Mouse (Mus musculus): ENCODE measurements at regions not wholly inside any gene's neighbourhood (a gene's known extent, or its start where the extent isn't known, plus 50 kb on each side); places are given as distances from the start of the nearest gene placed in this dataset.

GRCm38 (mm10) chr4:142464066-142464465, 224.9 kb upstream of the Kazn start:
- DNase-seq (ENCODE audit: low spot score) = no peak

GRCm38 (mm10) chr4:142460468-142461086, 221.4 kb upstream of the Kazn start:
- DNase-seq (ENCODE audit: low spot score) = no peak

GRCm38 (mm10) chr4:142452614-142453013, 213.4 kb upstream of the Kazn start:
- DNase-seq (ENCODE audit: low spot score) = no peak

GRCm38 (mm10) chr4:142450884-142451283, 211.7 kb upstream of the Kazn start:
- DNase-seq (ENCODE audit: low spot score) = no peak

GRCm38 (mm10) chr4:142449713-142450112, 210.5 kb upstream of the Kazn start:
- DNase-seq (ENCODE audit: low spot score) = no peak

- DNase-seq (ENCODE audit: low spot score) = no peak
Measured at GRCm38 (mm10) chr4:142449198-142449702, 210.0 kb upstream of the Kazn start.

GRCm38 (mm10) chr4:142447529-142447928, 208.3 kb upstream of the Kazn start:
- peak; percentile 72 for DNase-seq (ENCODE audit: low spot score)

- DNase-seq (ENCODE audit: low spot score) = no peak
Measured at GRCm38 (mm10) chr4:142441045-142441444, 201.8 kb upstream of the Kazn start.

- no peak for DNase-seq (ENCODE audit: low spot score)
Measured at GRCm38 (mm10) chr4:142439450-142440183, 200.4 kb upstream of the Kazn start.

GRCm38 (mm10) chr4:142424596-142424995, 185.4 kb upstream of the Kazn start:
- DNase-seq (ENCODE audit: low spot score) = no peak

GRCm38 (mm10) chr4:142420427-142420826, 181.2 kb upstream of the Kazn start:
- no peak for DNase-seq (ENCODE audit: low spot score)

GRCm38 (mm10) chr4:142414874-142415273, 175.7 kb upstream of the Kazn start:
- DNase-seq (ENCODE audit: low spot score) = no peak

GRCm38 (mm10) chr4:142411792-142412191, 172.6 kb upstream of the Kazn start:
- DNase-seq (ENCODE audit: low spot score) = no peak

GRCm38 (mm10) chr4:142410596-142411573, 171.7 kb upstream of the Kazn start:
- DNase-seq (ENCODE audit: low spot score) = peak; percentile 53

GRCm38 (mm10) chr4:142397858-142398257, 158.7 kb upstream of the Kazn start:
- DNase-seq (ENCODE audit: low spot score) = no peak

GRCm38 (mm10) chr4:142392924-142393323, 153.7 kb upstream of the Kazn start:
- peak; percentile 56 for DNase-seq (ENCODE audit: low spot score)

- no peak for DNase-seq (ENCODE audit: low spot score)
Measured at GRCm38 (mm10) chr4:142390531-142391195, 151.5 kb upstream of the Kazn start.

GRCm38 (mm10) chr4:142388476-142388875, 149.3 kb upstream of the Kazn start:
- no peak for DNase-seq (ENCODE audit: low spot score)

- DNase-seq (ENCODE audit: low spot score) = no peak
Measured at GRCm38 (mm10) chr4:142381168-142381567, 142.0 kb upstream of the Kazn start.

GRCm38 (mm10) chr4:142378452-142378851, 139.3 kb upstream of the Kazn start:
- DNase-seq (ENCODE audit: low spot score) = no peak

GRCm38 (mm10) chr4:142367774-142368173, 128.6 kb upstream of the Kazn start:
- DNase-seq (ENCODE audit: low spot score) = no peak

GRCm38 (mm10) chr4:142362071-142362470, 122.9 kb upstream of the Kazn start:
- DNase-seq (ENCODE audit: low spot score) = no peak
